Mouse (Mus musculus): ENCODE results near the gene Exoc3l.
A peak's percentile ranks its signal among the peaks of the same experiment; 100 is the strongest.

Gene Exoc3l

DNA sequence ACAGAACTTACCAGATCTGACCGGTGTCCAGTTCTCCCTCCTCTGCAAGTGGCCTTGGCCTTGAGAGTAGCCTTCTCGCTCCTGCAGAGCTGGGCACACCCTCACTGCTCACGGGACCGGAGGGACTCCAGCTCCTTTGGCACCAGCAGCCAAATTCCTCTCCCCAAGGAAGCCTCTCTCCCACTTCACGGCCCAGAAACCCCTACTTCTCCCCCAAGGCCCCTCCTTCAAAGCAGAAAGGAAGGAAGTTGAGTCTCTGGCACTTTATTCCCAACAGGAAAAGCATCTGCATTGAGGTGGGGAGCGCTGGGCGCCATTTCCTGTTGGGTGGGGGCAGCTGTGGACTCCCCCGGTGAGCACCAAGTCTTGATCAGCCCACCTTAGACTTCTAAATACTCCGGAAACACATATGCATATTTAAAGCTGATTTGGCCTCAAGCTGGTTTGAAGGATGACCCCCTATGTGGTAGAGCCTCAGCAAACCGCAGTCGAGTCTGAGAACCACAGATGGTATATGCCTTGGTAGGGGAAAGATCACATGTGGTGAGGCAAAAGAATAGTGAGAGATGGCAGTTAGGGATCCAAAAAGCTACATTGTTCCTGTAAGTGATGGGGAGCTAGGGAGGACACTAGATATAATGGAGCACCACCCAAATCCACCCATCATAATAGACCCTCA is at the start of gene Exoc3l:
Gene Exoc3l (minus strand): TSS at position 207 of the 679 bp plus-strand sequence.
- DNase-seq: no peak

- DNase-seq: no peak
Measured at GRCm38 (mm10) chr8:105345061-105345975, 49.4 kb upstream of the Exoc3l start.

GRCm38 (mm10) chr8:105343791-105344574 is 48.1 kb upstream of the Exoc3l start:
- DNase-seq: no peak

GRCm38 (mm10) chr8:105342768-105343167 is 46.9 kb upstream of the Exoc3l start:
- no peak for DNase-seq

- no peak for DNase-seq
Measured at GRCm38 (mm10) chr8:105341399-105341798, 45.5 kb upstream of the Exoc3l start.

GRCm38 (mm10) chr8:105339886-105340635 is 44.2 kb upstream of the Exoc3l start:
- no peak for DNase-seq

GRCm38 (mm10) chr8:105338992-105339391 is 43.1 kb upstream of the Exoc3l start:
- no peak for DNase-seq

GRCm38 (mm10) chr8:105336373-105337130 is 40.7 kb upstream of the Exoc3l start:
- no peak for DNase-seq

GRCm38 (mm10) chr8:105332523-105332922 is 36.6 kb upstream of the Exoc3l start:
- no peak for DNase-seq

- no peak for DNase-seq
Measured at GRCm38 (mm10) chr8:105331931-105332330, 36.0 kb upstream of the Exoc3l start.

- no peak for DNase-seq
Measured at GRCm38 (mm10) chr8:105331469-105331868, 35.6 kb upstream of the Exoc3l start.

DNA sequence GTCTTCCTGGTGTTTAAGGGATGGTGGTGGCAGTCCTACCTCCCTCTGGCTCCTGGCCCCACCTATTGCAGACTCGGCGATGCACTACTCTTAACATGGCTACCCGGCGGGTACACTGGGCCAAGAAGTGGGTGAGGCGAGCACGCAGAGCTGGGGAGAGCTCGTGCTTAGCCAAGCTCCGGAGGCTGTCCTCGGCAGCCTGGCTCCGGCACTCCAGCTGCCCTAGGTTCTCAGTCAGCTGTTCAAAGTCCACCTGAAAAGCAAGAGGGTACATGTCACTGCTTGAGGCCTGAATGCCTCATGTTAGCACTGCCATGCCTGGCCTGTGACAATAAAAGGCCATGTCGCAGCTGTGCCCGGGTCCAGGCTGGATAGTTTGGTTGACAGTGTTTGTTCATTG is 34.4 kb upstream of the Exoc3l start:
- no peak for DNase-seq

- no peak for DNase-seq
Measured at GRCm38 (mm10) chr8:105326968-105327367, 31.1 kb upstream of the Exoc3l start.

GRCm38 (mm10) chr8:105326141-105326672 is 30.3 kb upstream of the Exoc3l start, which contains the start of the genes Lrrc29 and Tmem208:
TSS of gene Lrrc29 (minus strand) at chr8:105326278.
TSS of gene Tmem208 (plus strand) at chr8:105326354.
- peak; percentile 98 for DNase-seq

GRCm38 (mm10) chr8:105325641-105326093 is 29.8 kb upstream of the Exoc3l start:
- DNase-seq: peak; percentile 42

GRCm38 (mm10) chr8:105323183-105323582 is 27.3 kb upstream of the Exoc3l start:
- no peak for DNase-seq

- no peak for DNase-seq
Measured at GRCm38 (mm10) chr8:105318662-105319190, 22.8 kb upstream of the Exoc3l start.

DNA sequence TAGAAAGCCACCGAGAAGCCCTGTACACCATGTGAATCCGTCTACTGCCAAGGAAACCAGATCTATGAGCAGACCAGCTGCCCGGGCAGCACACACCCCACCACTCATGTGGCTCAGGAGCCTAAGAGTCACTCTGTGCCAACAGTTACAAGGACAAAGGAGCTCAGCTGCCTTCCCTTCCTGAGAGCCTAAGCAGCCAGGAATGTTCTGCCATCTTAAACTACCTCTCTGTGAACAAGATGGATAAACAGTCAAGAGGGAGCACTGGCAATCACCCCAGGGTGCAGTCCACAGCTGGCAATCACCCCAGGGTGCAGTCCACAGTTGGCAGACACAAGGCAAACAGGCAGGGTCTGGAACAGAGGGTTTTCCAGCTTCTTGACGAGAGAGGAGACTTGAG is 22.0 kb upstream of the Exoc3l start:
- DNase-seq: no peak

DNA sequence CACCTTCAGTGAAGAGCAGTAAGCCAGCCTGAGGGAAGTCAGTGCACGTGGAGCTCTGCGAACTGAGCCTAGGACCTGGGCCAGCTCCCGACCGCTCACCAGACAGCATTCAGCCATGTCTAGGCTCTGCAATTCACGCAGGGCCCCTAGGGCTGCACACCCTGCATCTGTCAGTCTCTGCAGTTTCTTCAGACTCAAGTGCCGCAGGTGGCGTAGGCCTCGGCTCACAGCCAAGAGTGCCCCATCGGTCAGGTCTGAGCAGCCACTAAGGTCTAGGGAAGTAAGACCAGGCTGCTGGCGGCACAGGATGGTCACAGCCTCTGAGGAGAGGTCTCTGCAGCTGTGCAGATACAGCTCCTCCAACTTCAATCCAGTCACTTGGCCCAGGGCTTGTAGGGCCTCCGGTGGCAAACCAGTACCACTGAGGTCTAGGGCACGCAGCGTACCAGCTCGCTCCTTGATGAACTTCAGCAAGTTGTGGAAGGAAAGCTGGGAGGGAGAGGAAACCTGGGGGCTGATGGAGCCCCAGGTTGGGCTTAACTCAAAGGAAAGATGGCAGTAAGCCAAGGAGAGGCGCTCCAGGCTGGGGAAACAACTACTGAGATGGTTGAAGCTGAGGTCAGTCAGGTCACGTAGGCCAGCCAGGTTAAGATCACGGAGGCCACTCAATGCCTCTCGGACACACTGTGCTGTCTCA is 19.3 kb upstream of the Exoc3l start:
- no peak for DNase-seq

All from right cerebral cortex, postnatal 14 days (tissue).